ENCODE assay signal across 27 mouse cellular contexts in the genomic region with DNA sequence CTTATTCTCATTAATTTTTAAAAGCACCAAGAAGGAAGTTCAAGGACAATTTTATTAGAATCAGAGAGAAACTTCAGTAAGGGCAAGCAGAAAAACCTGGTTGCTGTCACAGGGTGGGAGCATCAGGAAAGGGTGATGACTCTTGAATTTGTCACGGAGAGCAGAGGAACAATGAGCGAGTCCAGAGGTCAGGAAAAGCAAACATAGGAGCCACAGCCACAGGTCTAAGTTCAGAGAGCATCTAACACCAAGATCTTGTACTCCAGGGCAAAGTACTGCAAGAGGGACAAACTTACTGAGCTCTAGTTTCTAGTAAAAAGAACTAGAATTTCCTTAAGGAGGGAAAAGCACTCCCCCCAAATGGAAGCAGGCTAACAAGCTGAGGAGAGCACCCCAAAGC.
"Had no signal": no experiment of that assay in that cellular context is flagged by ENCODE, and none has a peak within 500 bp of the region (broad histone marks: within the 10 kb centered on the region; RNA-seq: fewer than 3 reads in every experiment).

No protein-coding gene starts in this region.

- H3K27ac ChIP-seq: gastrocnemius, adult 2 months; heart, embryonic 10.5 days; hindbrain, embryonic 10.5 days; hindbrain, embryonic 12.5 days; hindbrain, embryonic 14.5 days; intestine, embryonic 15.5 days; kidney, embryonic 15.5 days; kidney, postnatal 0 days; layer of hippocampus, adult 2 months; left cerebral cortex, adult 2 months; limb, embryonic 10.5 days; limb, embryonic 12.5 days; liver, embryonic 13.5 days; liver, embryonic 15.5 days had no signal

- ATAC-seq: hindbrain, embryonic 16.5 days; inflammation-experienced regulatory T-cells, adult 6 months; intestine, embryonic 15.5 days; intestine, postnatal 0 days had no signal

- DNase-seq: gastrocnemius, adult 2 months; gastrocnemius, postnatal 10 days; gastrocnemius, postnatal 25 days; heart, adult 18-20 months; heart, postnatal 10 days; heart, postnatal 4 days; kidney, adult 18-20 months; kidney, postnatal 14 days; kidney, postnatal 4 days; liver, embryonic 13.5 days had no signal

- H3K9ac ChIP-seq: heart, embryonic 12.5 days; hindbrain, embryonic 12.5 days; hindbrain, embryonic 14.5 days; intestine, embryonic 15.5 days; kidney, embryonic 15.5 days; limb, embryonic 12.5 days; liver, embryonic 13.5 days; liver, embryonic 15.5 days had no signal

- H3K4me3 ChIP-seq: gastrocnemius, adult 2 months; heart, embryonic 10.5 days; heart, embryonic 12.5 days; hindbrain, embryonic 10.5 days; hindbrain, embryonic 12.5 days; intestine, embryonic 15.5 days; kidney, embryonic 15.5 days; layer of hippocampus, adult 2 months; left cerebral cortex, adult 2 months; limb, embryonic 10.5 days; limb, embryonic 12.5 days; liver, embryonic 13.5 days; liver, embryonic 15.5 days had no signal

- H3K27me3 ChIP-seq: heart, embryonic 12.5 days; hindbrain, embryonic 12.5 days; intestine, embryonic 15.5 days; kidney, embryonic 15.5 days; limb, embryonic 12.5 days; liver, embryonic 13.5 days; liver, embryonic 15.5 days had no signal

- H3K36me3 ChIP-seq: heart, embryonic 10.5 days; heart, embryonic 12.5 days; hindbrain, embryonic 10.5 days; hindbrain, embryonic 12.5 days; intestine, embryonic 15.5 days; kidney, embryonic 15.5 days; limb, embryonic 10.5 days; limb, embryonic 12.5 days; liver, embryonic 13.5 days; liver, embryonic 15.5 days had no signal

- H3K4me2 ChIP-seq: heart, embryonic 12.5 days; hindbrain, embryonic 12.5 days; hindbrain, embryonic 14.5 days; intestine, embryonic 15.5 days; kidney, embryonic 15.5 days; limb, embryonic 12.5 days; liver, embryonic 11.5 days; liver, embryonic 13.5 days; liver, embryonic 15.5 days had no signal

- H3K4me1 ChIP-seq: heart, embryonic 10.5 days; heart, embryonic 12.5 days; hindbrain, embryonic 12.5 days; intestine, embryonic 15.5 days; kidney, embryonic 15.5 days; limb, embryonic 10.5 days; liver, embryonic 13.5 days; liver, embryonic 15.5 days had no signal

- H3K9me3 ChIP-seq: heart, embryonic 10.5 days; heart, embryonic 12.5 days; hindbrain, embryonic 10.5 days; hindbrain, embryonic 12.5 days; intestine, embryonic 15.5 days; kidney, embryonic 15.5 days; limb, embryonic 10.5 days; limb, embryonic 12.5 days; liver, embryonic 13.5 days; liver, embryonic 15.5 days had no signal
